Mouse (Mus musculus): ENCODE measurements around the gene Ep400.

DNA sequence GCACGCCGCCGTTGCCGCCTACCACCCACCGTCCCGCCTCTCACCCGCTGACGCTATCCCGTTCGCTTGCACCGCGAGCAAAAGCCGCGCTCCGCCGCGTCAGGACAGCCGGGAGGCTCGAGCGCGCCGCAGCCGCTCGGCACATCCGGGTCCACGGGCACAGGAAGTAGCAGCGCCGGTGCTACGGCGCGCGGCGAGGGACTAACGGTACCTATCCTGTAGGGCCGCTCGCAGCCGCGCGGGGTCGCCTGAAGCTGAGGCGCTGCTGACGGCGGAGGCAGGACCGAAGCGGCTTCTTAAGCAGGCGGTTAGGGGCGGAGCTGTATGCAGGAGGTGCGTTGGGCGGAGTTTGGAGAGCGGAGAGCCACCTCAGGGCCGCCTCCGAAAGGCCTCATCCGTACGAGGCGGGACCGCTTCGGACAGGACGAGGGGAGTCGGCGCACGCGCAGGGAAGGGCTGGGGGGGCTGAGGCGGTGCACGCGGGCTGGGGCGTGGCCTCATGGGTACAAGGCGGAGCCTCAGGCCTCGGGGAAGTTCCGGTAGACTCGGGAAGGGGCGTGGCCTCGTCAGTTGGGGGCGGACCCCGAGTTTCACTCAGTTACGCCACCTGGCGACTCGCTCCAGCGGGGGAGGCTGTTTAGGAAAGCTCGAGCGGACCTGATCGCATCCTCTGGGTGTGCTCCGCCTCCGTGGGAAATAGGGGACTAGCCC, at the start of gene Ep400:
- TF ChIP-seq CTCF (IDR thresholded peaks at IDR 0.05; ENCODE audit: insufficient read depth, low read depth, low read length) (peak; percentile 34; the same call in 1 of the 2 replicates), POLR2A (IDR thresholded peaks at IDR 0.05; ENCODE audit: insufficient read depth, low read depth, low read length) (peak; percentile 66; the same call in 1 of the 2 replicates)

Measured in olfactory bulb, adult 2 months (tissue).